Mouse (Mus musculus) left cerebral cortex, postnatal 36 days (tissue): ENCODE data around the gene Steap2. TPM values are rescaled to one million over a fixed set of nuclear protein-coding genes. Genes with fewer than 3 reads are reported as not detected.
"Not testable (repeated sequence)": the region's sequence is repeated elsewhere in the genome, so short reads cannot be mapped to it uniquely, and the experiment has no call there.

Experiments
- DNase-seq, 2 experiments: peaks; one replicate each; pipeline ENCODE4 v3.0.0; 2021 to 2022; ENCODE audit warnings: low spot score in 2 of 2, mixed read lengths in 1 of 2
- intact Hi-C: fragments of 180-260 bp; cut with DNase I; formaldehyde crosslinking; loops from one replicate; pipeline ENCODE4 v1.15.1; 2025
- total RNA-seq, 2 experiments: library from RNA; stranded (reverse); gene quantifications; 2 replicates each; pipeline ENCODE4 v1.2.3; 2021

Gene Steap2
- total RNA-seq = 1 to 10 TPM; 8.1 to 8.8 TPM

- intact Hi-C loops = loop anchor here (5.0 kb wide), 1 partner anchor 47 kb away; no protein-coding TSS in a partner anchor
- peak; percentile 25 to 49 for DNase-seq
Measured at GRCm38 (mm10) chr5:5693956-5694653, at the start of gene Steap2. Gene Steap2, minus strand, starts transcription at chr5:5694578.

GRCm38 (mm10) chr5:5734445-5734844 lies 40.1 kb upstream of the Steap2 start:
- intact Hi-C loops = no loop called here
- DNase-seq = no peak

DNA sequence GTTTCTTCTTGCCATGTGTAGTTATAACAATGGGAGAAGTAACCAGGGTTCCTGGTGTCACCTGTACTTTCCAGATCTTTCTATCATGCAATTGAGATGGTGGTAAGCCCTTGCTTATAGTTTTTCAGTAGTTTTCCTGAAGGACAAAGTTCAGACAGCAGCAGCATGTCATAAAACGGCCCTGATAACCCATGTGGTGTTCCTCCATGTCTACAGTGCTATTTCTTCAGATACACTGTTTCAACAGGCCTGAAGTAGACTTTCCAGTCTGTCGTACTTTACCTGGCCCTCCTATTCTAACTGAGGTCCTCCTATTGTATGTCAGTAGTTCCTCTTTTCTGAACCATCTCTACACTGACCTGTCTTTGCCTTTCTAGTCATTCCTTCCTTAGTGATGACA lies 38.5 kb upstream of the Steap2 start:
- intact Hi-C loops = no loop called here

DNA sequence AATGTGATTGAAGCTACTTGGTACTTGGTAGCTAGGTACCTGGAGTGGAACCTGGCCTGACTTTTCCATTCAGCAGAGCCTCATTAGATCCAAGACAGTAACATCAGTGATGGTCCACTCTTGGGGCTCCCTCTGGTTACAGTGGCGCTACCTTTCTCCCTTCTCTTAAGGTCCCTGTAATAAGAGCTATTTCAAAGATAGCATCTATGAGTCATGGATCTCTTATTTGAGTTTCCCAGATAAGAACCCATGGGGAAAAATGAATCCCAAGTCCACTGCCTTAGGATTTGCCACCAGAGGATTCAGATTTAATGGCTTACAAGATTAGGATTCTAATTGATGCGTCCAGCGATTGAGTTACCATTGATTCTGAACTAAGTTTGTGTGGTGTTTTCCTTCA lies 37.8 kb upstream of the Steap2 start:
- intact Hi-C loops = no loop called here

More for the DNA sequence above, 38.5 kb upstream of the Steap2 start:
- no peak for DNase-seq

GRCm38 (mm10) chr5:5729904-5730303 lies 35.5 kb upstream of the Steap2 start:
- intact Hi-C loops = no loop called here
- DNase-seq = no peak

More for the DNA sequence above, 37.8 kb upstream of the Steap2 start:
- DNase-seq = no peak

DNA sequence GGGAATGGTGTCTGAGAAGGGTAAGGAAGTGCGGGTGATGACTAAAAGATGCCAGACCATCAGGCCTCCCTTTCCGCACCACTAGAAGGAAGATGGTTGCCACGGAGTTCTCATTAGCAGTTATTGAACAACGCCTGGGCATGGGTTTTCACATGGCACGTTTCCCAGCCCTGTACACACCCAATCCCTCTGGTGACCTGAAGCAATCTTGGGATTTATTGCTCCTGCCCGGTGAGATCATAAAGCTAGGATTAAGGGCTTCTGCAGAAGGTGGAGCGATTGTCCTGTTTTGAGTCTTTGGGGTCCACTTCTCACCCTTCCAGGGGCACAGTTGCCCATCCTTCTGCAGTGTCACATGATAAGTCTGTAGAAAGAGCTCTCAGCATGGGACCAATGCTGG lies 27.8 kb upstream of the Steap2 start:
- no peak for DNase-seq
- intact Hi-C loops = no loop called here

- DNase-seq = no peak
- intact Hi-C loops = no loop called here
Measured at GRCm38 (mm10) chr5:5711032-5711431, 16.7 kb upstream of the Steap2 start.

DNA sequence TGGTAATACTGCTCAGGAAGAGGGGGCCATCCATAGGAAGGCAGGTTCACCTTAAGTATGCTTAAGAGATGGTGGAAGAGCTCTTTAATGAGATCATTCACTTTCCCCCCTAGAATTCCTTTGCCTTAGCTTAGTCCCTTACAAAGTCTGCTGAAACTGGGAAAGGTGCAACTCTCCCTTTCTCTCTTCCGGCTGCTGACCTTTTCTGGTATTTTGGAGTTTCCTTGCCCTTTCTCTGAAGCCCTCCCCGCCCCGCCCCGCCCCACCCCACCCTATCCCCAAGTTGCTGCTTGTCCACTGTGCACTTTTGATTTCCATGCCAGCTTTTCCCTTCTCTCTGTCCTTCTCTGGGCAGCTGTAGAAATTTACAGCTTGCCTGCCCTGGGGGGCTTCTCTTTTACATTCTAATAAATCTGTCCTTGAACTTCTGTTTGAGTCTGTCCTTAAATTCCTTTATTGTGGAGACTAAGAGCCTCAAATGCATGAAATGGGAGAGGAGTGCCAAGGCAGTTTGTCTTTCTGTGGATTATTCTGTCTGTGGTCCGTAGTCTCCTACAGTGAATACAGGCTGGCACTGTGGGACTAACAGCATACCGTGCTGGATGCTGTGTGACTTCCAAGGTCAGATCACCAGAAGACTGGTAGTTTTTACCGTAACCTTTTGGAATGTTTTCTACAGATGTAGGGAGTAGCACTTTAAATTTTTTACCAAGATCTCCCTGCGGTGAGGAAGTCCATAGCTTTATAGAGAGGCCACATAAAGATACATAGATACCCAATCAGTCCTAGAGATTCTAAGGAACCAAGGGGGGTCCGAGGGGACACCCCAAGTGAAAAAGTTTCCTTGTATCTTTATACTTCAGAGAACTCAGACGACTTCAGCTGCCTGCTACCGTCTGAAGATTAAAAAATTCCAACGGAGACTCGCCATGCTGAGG lies 13.2 kb upstream of the Steap2 start:
- intact Hi-C loops = no loop called here
- no peak for DNase-seq

GRCm38 (mm10) chr5:5705019-5705418 lies 10.6 kb upstream of the Steap2 start:
- intact Hi-C loops = no loop called here
- DNase-seq = no peak

DNA sequence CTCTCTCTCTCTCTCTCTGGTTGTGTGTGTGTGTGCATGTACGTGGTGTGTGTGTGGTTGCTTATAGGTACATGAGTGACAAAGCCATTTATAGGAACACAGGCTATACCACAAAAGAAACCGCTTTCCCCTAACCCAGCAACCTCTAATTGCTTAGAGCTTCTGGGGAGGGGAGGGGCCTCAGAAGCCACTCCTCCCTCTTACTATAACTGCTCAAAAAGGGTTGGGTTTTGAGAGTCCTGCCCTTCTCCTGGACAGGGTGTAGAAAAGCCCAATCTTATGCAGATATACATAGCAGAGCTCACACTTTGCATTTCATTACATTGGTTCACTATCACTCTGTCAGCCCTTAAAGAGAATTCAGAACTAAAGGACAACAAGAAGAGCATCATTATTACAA lies 6.0 kb upstream of the Steap2 start:
- no peak for DNase-seq
- intact Hi-C loops = no loop called here

GRCm38 (mm10) chr5:5698830-5699229 lies 4.5 kb upstream of the Steap2 start:
- DNase-seq = no peak
- intact Hi-C loops = no loop called here

GRCm38 (mm10) chr5:5695401-5695942 lies 1.1 kb upstream of the Steap2 start:
- intact Hi-C loops = no loop called here
- DNase-seq = no peak

DNA sequence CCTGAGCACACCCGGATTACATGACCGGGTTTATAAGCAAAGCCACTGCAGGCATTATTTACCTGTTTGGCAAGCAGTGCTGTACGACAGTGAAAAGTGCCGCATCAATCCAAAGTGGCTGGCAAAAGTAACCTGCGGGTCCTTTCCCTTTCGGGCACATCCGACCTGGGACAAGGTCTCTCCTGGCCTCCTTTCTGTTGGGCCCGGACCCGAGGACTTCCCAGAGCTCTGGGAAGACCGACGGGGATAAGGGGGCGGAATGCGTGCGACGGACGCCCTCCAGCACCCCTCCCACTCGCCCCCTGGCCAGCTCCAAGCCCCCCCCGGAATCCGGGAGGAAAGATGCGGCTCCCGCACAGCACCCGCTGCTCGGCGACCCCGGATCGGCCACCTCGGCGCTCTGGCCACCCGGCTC lies 830 bp downstream of the Steap2 start:
- DNase-seq = peak in 1 of 2 experiments; percentile 11
- intact Hi-C loops = loop anchor here (5.0 kb wide), 1 partner anchor 46 kb away; no protein-coding TSS in a partner anchor

DNA sequence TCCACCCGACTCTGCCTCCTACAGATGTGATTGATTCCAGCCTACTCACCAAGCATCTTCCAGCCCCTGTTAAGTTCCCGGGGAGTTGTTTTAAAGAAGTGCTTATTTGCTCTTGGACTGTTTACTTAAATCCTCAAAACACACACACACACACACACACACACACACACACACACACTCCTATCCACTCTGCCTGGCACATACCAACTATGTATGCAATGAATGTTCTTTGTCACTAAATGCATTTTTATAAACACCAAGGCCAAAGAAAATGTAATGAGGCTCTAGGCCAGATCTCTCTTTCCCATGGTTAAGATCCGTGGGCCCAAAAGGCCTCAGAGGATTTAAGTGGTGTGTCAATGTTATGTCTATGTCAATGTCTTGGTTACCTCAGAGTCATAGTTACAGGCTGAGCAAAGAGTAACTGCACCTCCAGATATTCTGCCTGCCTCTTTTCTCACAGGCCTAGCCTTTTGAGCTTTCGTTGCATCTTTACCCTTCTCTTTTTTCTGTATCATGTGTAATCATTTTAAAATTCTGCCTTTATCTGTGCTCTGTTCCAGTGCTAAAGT lies 2.1 kb downstream of the Steap2 start:
- intact Hi-C loops = loop anchor here (5.0 kb wide), 1 partner anchor 45 kb away; no protein-coding TSS in a partner anchor
- DNase-seq = no peak

GRCm38 (mm10) chr5:5688945-5689540 lies 5.3 kb downstream of the Steap2 start:
- intact Hi-C loops = no loop called here
- DNase-seq = no peak

DNA sequence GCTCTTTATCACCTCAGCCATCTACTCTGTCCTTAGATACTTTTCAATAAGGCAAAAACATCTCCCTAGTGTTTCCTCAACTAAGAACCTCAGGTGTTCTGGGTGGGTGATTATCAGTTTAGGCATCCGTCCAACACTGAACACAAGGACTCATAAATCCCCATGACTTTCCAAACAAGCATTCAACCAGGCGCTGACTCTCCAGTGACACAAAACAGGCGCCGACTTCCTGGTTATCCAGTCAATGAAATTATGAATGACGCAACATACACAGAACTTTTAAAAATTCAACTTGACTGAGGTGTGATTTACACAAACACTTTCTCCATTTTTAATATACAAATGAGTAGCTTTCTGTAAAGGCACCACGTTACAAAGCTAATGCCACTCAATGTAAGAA lies 6.2 kb downstream of the Steap2 start:
- no peak for DNase-seq
- intact Hi-C loops = no loop called here

- intact Hi-C loops = no loop called here
- no peak for DNase-seq
Measured at GRCm38 (mm10) chr5:5686973-5687372, 7.4 kb downstream of the Steap2 start.

- DNase-seq, intact Hi-C loops: not testable (repeated sequence)
Measured at GRCm38 (mm10) chr5:5684946-5685345, 9.4 kb downstream of the Steap2 start.

DNA sequence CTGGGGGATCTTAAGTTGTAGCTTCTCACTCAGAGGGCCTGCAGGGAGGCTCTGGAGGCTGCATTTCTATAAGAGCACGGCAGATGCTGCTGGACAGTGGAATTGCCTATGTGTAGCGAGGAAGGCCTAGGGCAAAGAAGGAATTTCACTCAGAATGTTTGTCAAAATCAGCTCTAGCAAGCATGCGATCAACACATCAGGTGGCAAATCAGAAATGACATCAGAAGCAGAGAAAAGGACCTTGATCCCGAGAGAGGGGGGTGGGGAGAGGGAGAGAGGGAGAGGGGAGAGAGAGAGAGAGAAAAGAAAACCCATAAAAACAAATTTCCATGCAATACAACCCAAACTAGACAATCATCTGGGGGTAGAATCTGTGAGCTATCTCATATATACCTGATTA lies 11.1 kb downstream of the Steap2 start:
- DNase-seq = no peak
- intact Hi-C loops = no loop called here

DNA sequence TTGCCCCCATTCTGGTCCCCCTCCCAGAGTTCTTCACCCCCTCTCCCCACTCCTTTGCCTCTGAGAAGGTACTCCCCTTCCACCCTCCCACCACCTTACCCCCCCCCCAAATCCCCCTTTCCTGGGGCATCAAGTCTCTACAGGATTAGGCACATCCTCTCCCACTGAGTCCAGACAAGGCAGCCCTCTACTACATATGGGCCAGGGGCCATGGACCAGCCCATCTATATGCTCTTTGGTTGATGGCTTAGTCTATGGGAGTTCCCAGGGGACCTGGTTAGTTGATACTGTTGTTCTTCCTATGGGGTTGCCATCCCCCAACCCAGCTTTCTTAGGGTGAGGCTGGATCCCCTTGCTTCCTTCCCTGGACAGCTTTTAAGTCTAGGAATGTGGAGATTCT lies 14.9 kb downstream of the Steap2 start:
- no peak for DNase-seq
- intact Hi-C loops = no loop called here
